Comparison of ENCODE assay signal across 16 mouse cellular contexts in the genomic region with DNA sequence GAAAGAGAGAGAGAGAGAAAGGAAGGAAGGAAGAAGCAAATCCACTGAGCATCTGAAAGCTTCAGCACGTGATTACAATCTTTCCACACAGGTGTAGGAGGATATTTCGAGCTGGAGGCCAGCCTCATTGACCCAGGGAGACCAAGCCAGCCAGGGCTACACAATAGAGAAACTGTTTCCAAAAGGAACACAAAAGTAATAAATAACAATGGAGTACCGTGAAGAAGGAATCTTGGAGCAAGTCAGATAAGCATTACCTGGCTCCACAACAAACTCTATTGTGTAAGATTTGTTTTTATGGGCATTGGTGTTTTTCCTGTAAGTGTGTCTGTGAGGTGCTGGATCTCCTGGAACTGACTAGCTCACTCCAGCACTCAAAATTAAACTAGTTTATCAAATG.
"Had no signal": no experiment of that assay in that cellular context is flagged by ENCODE, and none has a peak within 500 bp of the region (broad histone marks: within the 10 kb centered on the region; RNA-seq: fewer than 3 reads in every experiment).

No protein-coding gene starts in this region.

- H3K4me3 ChIP-seq: neural tube, embryonic 12.5 days; neural tube, embryonic 13.5 days; stomach, embryonic 15.5 days had no signal

- H3K4me1 ChIP-seq: neural tube, embryonic 12.5 days had no signal

- H3K36me3 ChIP-seq: neural tube, embryonic 12.5 days; neural tube, embryonic 13.5 days; stomach, embryonic 15.5 days had no signal

- H3K27me3 ChIP-seq: neural tube, embryonic 12.5 days; neural tube, embryonic 13.5 days; stomach, embryonic 15.5 days had no signal

- H3K9ac ChIP-seq: neural tube, embryonic 12.5 days; neural tube, embryonic 13.5 days; stomach, embryonic 15.5 days had no signal

- DNase-seq: retina, postnatal 1 day; right cerebral cortex, adult 18-20 months; right cerebral cortex, postnatal 14 days; right cerebral cortex, postnatal 25 days; right cerebral cortex, postnatal 4 days; spleen, adult 18-20 months; thymus, adult 18-20 months; thymus, adult 2 months; thymus, postnatal 14 days; thymus, postnatal 25 days; thymus, postnatal 36 days; thymus, postnatal 4 days had no signal

- H3K27ac ChIP-seq: neural tube, embryonic 12.5 days; neural tube, embryonic 13.5 days; stomach, embryonic 15.5 days; stomach, postnatal 0 days had no signal

- H3K4me2 ChIP-seq: neural tube, embryonic 12.5 days; neural tube, embryonic 13.5 days; stomach, embryonic 15.5 days had no signal

- H3K9me3 ChIP-seq: neural tube, embryonic 12.5 days; neural tube, embryonic 13.5 days; stomach, embryonic 15.5 days had no signal
